Mouse (Mus musculus) intestine, embryonic 16.5 days (tissue): ENCODE results near the gene Spn. TPM values are rescaled to one million over a fixed set of nuclear protein-coding genes. Genes with fewer than 3 reads are reported as not detected.

Experiments
- ATAC-seq: fragments of 200-750 bp; cut with Nextera tagmentation; 2 replicates; pipeline ENCODE4 v1.8.0; 2017; ENCODE audit warnings: moderate TSS enrichment, moderate library complexity
- H3K27ac ChIP-seq: fragments of 300-500 bp; sonication (generic); 2 replicates; pipeline ENCODE4 v1.5.1; 2014; ENCODE audit warnings: mild to moderate bottlenecking, low read length
- H3K27me3 ChIP-seq: fragments of 300-500 bp; sonication (generic); replicated peaks from 2 replicates; pipeline ENCODE4 v1.6.1; 2014; ENCODE audit warnings: low read length, control low read depth, mixed read lengths; ENCODE audit not compliant: control insufficient read depth, insufficient read depth
- H3K36me3 ChIP-seq: fragments of 300-500 bp; sonication (generic); 2 replicates; pipeline ENCODE4 v1.6.1; 2014; ENCODE audit warnings: low read length, control low read depth; ENCODE audit not compliant: control insufficient read depth, insufficient read depth
- H3K4me1 ChIP-seq: fragments of 300-500 bp; sonication (generic); 2 replicates; pipeline ENCODE4 v1.6.1; 2014; ENCODE audit warnings: low read length, control low read depth, mixed read lengths; ENCODE audit not compliant: control insufficient read depth, insufficient read depth
- H3K4me2 ChIP-seq: fragments of 300-500 bp; sonication (generic); 2 replicates; pipeline ENCODE4 v1.6.1; 2014; ENCODE audit warnings: low read depth, low read length, control low read depth
- H3K4me3 ChIP-seq: fragments of 300-500 bp; sonication (generic); 2 replicates; pipeline ENCODE4 v1.5.1; 2014; ENCODE audit warnings: mild to moderate bottlenecking, low read length
- H3K9ac ChIP-seq: fragments of 300-500 bp; sonication (generic); 2 replicates; pipeline ENCODE4 v1.6.1; 2014; ENCODE audit warnings: low read depth, low read length
- H3K9me3 ChIP-seq: fragments of 300-500 bp; sonication (generic); 2 replicates; pipeline ENCODE4 v1.6.1; 2016; ENCODE audit warnings: low read length, control low read depth; ENCODE audit not compliant: control insufficient read depth
- WGBS: fragments of 180-500 bp; shearing (Covaris S2); extraction: QIAGEN DNeasy Blood & Tissue Kit; methylation state at CpG from one replicate; pipeline ENCODE4 v1.1.7; 2014; 5-methylcytosine and 5-hydroxymethylcytosine counted together
- polyA plus RNA-seq: library from polyadenylated mRNA; unstranded; fragments of >200 nt; fragmentation: Nextera tagmentation; extraction: Ambion mirVana; gene quantifications from 2 replicates; pipeline ENCODE4 v1.2.1, GENCODE M21; 2015

Spn gene
- polyA plus RNA-seq, 1 experiment from 2014 or later = 0.26 TPM

- no peak overlapping the region for H3K27ac ChIP-seq
- H3K9ac ChIP-seq = no peak overlapping the region
- H3K36me3 ChIP-seq = no peaks in the 10 kb centered on the region
- H3K4me2 ChIP-seq = no peak overlapping the region
- no peak overlapping the region for H3K4me3 ChIP-seq
- no peaks in the 10 kb centered on the region for H3K9me3 ChIP-seq
- H3K4me1 ChIP-seq = no peaks in the 10 kb centered on the region
- WGBS = 83% methylated on average over 5 of the region's 5 CpGs
- ATAC-seq = no peak
- no peaks in the 10 kb centered on the region for H3K27me3 ChIP-seq
These were observed 28.9 kb upstream of the Spn start for GRCm38 (mm10) chr7:127166501-127166900.

GRCm38 (mm10) chr7:127165607-127166493 is 28.2 kb upstream of the Spn start:
- no peak overlapping the region for H3K4me2 ChIP-seq
- no peak for ATAC-seq
- no peaks in the 10 kb centered on the region for H3K36me3 ChIP-seq
- H3K27ac ChIP-seq = no peak overlapping the region
- no peaks in the 10 kb centered on the region for H3K27me3 ChIP-seq
- H3K4me3 ChIP-seq = no peak overlapping the region
- H3K9ac ChIP-seq = no peak overlapping the region
- 84% methylated on average over 12 of the region's 12 CpGs for WGBS
- H3K9me3 ChIP-seq = no peaks in the 10 kb centered on the region
- H3K4me1 ChIP-seq = no peaks in the 10 kb centered on the region

GRCm38 (mm10) chr7:127164002-127164401 is 26.4 kb upstream of the Spn start:
- H3K4me1 ChIP-seq = no peaks in the 10 kb centered on the region
- WGBS = 86% methylated on average over 4 of the region's 4 CpGs
- H3K36me3 ChIP-seq = no peaks in the 10 kb centered on the region
- no peak overlapping the region for H3K4me3 ChIP-seq
- H3K9me3 ChIP-seq = no peaks in the 10 kb centered on the region
- H3K4me2 ChIP-seq = no peak overlapping the region
- ATAC-seq = no peak
- H3K27me3 ChIP-seq = no peaks in the 10 kb centered on the region
- no peak overlapping the region for H3K9ac ChIP-seq
- no peak overlapping the region for H3K27ac ChIP-seq

- Histone ChIP-seq H3K9ac (no peak overlapping the region), H3K27me3 (no peaks in the 10 kb centered on the region), H3K27ac (no peak overlapping the region), H3K4me3 (no peak overlapping the region), H3K36me3 (no peaks in the 10 kb centered on the region), H3K4me1 (no peaks in the 10 kb centered on the region), H3K4me2 (no peak overlapping the region), H3K9me3 (no peaks in the 10 kb centered on the region)
- 82% methylated on average over 5 of the region's 5 CpGs for WGBS
- no peak for ATAC-seq
These were observed 24.9 kb upstream of the Spn start for GRCm38 (mm10) chr7:127162546-127162945.

- no peak overlapping the region for H3K9ac ChIP-seq
- no peaks in the 10 kb centered on the region for H3K27me3 ChIP-seq
- no peak overlapping the region for H3K4me3 ChIP-seq
- H3K4me2 ChIP-seq = no peak overlapping the region
- H3K4me1 ChIP-seq = no peaks in the 10 kb centered on the region
- WGBS = 79% methylated on average over 4 of the region's 4 CpGs
- no peaks in the 10 kb centered on the region for H3K36me3 ChIP-seq
- H3K27ac ChIP-seq = no peak overlapping the region
- ATAC-seq = no peak
- no peaks in the 10 kb centered on the region for H3K9me3 ChIP-seq
These were observed 19.9 kb upstream of the Spn start for GRCm38 (mm10) chr7:127157548-127157947.

GRCm38 (mm10) chr7:127153477-127153876 is 15.9 kb upstream of the Spn start:
- Histone ChIP-seq H3K4me3 (no peak overlapping the region), H3K4me1 (no peaks in the 10 kb centered on the region), H3K27me3 (no peaks in the 10 kb centered on the region), H3K4me2 (no peak overlapping the region), H3K9me3 (no peaks in the 10 kb centered on the region), H3K36me3 (no peaks in the 10 kb centered on the region), H3K27ac (no peak overlapping the region), H3K9ac (no peak overlapping the region)
- WGBS = 65% methylated on average over 3 of the region's 3 CpGs
- ATAC-seq = no peak

GRCm38 (mm10) chr7:127152464-127152863 is 14.8 kb upstream of the Spn start:
- Histone ChIP-seq H3K9ac (no peak overlapping the region), H3K27me3 (no peaks in the 10 kb centered on the region), H3K4me3 (no peak overlapping the region), H3K36me3 (no peaks in the 10 kb centered on the region), H3K4me1 (no peaks in the 10 kb centered on the region), H3K9me3 (no peaks in the 10 kb centered on the region), H3K27ac (no peak overlapping the region), H3K4me2 (no peak overlapping the region)
- no peak for ATAC-seq
- WGBS = 94% methylated on average over 6 of the region's 6 CpGs

GRCm38 (mm10) chr7:127147901-127148300 is 10.3 kb upstream of the Spn start:
- no peaks in the 10 kb centered on the region for H3K27me3 ChIP-seq
- H3K36me3 ChIP-seq = no peaks in the 10 kb centered on the region
- 55% methylated on average over 3 of the region's 3 CpGs for WGBS
- no peak overlapping the region for H3K4me2 ChIP-seq
- no peak for ATAC-seq
- H3K4me1 ChIP-seq = no peaks in the 10 kb centered on the region
- H3K9ac ChIP-seq = no peak overlapping the region
- no peak overlapping the region for H3K4me3 ChIP-seq
- H3K27ac ChIP-seq = no peak overlapping the region
- H3K9me3 ChIP-seq = no peaks in the 10 kb centered on the region

- Histone ChIP-seq H3K27me3 (no peaks in the 10 kb centered on the region), H3K4me3 (no peak overlapping the region), H3K36me3 (no peaks in the 10 kb centered on the region), H3K9ac (no peak overlapping the region), H3K27ac (no peak overlapping the region), H3K4me1 (no peaks in the 10 kb centered on the region), H3K9me3 (no peaks in the 10 kb centered on the region), H3K4me2 (no peak overlapping the region)
- no peak for ATAC-seq
- 67% methylated on average over 2 of the region's 2 CpGs for WGBS
These were observed 8.6 kb upstream of the Spn start for GRCm38 (mm10) chr7:127146267-127146603.
